Mouse (Mus musculus) liver, postnatal 0 days (tissue): ENCODE data around the gene Gm21958.

ENCODE experiments used
- CTCF ChIP-seq: sonication (generic); IDR thresholded peaks from 2 replicates; pipeline ENCODE4 v1.5.1; 2016; ENCODE audit warnings: antibody characterized with exemption, low read depth
- EP300 ChIP-seq: IDR thresholded peaks from 2 replicates; pipeline ENCODE4 v1.6.1; 2016; ENCODE audit warnings: antibody characterized with exemption, low read depth, mild to moderate bottlenecking

GRCm38 (mm10) chr3:54668722-54669121 is 45.4 kb downstream of the Gm21958 start:
- TF ChIP-seq EP300, result no peak
- TF ChIP-seq CTCF, result no peak
